Mouse (Mus musculus): ENCODE results near the gene Lypd5.

DNA sequence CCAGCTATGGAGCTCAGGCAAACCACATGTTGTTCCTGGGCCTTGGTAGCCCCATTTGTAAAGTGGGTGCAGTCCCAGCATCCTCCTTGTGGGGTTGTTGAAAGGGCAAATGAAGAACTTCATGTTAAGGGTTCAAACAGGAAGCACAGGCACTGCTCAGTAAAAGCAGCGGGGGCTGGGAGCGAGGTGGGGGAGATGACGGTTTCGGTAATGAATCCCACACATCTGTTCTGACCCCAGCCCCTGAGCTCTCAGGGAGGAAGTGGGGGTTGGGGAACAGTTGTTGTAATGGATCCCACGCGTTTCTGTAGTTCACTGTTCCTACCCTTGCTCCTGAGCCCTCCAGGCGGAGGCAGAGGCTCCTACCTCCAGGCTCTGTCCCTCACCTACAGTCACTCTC, 30.9 kb downstream of the Lypd5 start:
- no peak for TF ChIP-seq CTCF (IDR thresholded peaks at IDR 0.05; ENCODE audit: control insufficient read depth, insufficient read depth, insufficient read length)
- TF ChIP-seq MYOD1 (IDR thresholded peaks at IDR 0.05; ENCODE audit: control insufficient read depth, insufficient read length, low read depth): no peak
- TF ChIP-seq USF1 (IDR thresholded peaks at IDR 0.05; ENCODE audit: low read depth): no peak

Data from C2C12 (cell line).